Mouse (Mus musculus): ENCODE results near the gene Gucy2g. TPM values are rescaled to one million over a fixed set of nuclear protein-coding genes. Genes with fewer than 3 reads are reported as not detected.
"Not testable (repeated sequence)": the region's sequence is repeated elsewhere in the genome, so short reads cannot be mapped to it uniquely, and the experiment has no call there.

Gucy2g gene
- polyA plus RNA-seq, 1 experiment from 2014 or later: not detected

GRCm38 (mm10) chr19:55192254-55192945 is 48.6 kb downstream of the Gucy2g start:
- Histone ChIP-seq H3K27me3 (ENCODE audit: insufficient read depth, poor library complexity, severe bottlenecking) (peaks cover 4% of the 10 kb centered on the region; the same call in 1 of the 2 replicates), H3K4me1 (peaks cover 13% of the 10 kb centered on the region; the same call in 1 of the 2 replicates), H3K9me3 (no peaks in the 10 kb centered on the region), H3K27ac (no peak overlapping the region), H3K4me3 (no peak overlapping the region), H3K36me3 (no peaks in the 10 kb centered on the region)
- WGBS: 84% methylated on average over 21 of the region's 21 CpGs
- no peak for DNase-seq (ENCODE audit: low spot score)

- no peak for DNase-seq (ENCODE audit: low spot score)
- Histone ChIP-seq H3K27ac (no peak overlapping the region), H3K9me3 (no peaks in the 10 kb centered on the region), H3K36me3 (no peaks in the 10 kb centered on the region), H3K4me3 (no peak overlapping the region), H3K27me3 (ENCODE audit: insufficient read depth, poor library complexity, severe bottlenecking) (peaks cover 4% of the 10 kb centered on the region; the same call in 1 of the 2 replicates), H3K4me1 (peaks cover 13% of the 10 kb centered on the region; the same call in 1 of the 2 replicates)
- 61% methylated on average over 2 of the region's 2 CpGs for WGBS
These were observed 49.4 kb downstream of the Gucy2g start for GRCm38 (mm10) chr19:55191596-55191995.

- DNase-seq (ENCODE audit: low spot score): no peak
- Histone ChIP-seq H3K9me3 (no peaks in the 10 kb centered on the region), H3K4me1 (peaks cover 13% of the 10 kb centered on the region; the same call in 1 of the 2 replicates), H3K27ac (no peak overlapping the region), H3K36me3 (no peaks in the 10 kb centered on the region), H3K4me3 (no peak overlapping the region), H3K27me3 (ENCODE audit: insufficient read depth, poor library complexity, severe bottlenecking) (peaks cover 4% of the 10 kb centered on the region; the same call in 1 of the 2 replicates)
- 70% methylated on average over 5 of the region's 5 CpGs for WGBS
These were observed 51.0 kb downstream of the Gucy2g start for GRCm38 (mm10) chr19:55190065-55190464.

DNA sequence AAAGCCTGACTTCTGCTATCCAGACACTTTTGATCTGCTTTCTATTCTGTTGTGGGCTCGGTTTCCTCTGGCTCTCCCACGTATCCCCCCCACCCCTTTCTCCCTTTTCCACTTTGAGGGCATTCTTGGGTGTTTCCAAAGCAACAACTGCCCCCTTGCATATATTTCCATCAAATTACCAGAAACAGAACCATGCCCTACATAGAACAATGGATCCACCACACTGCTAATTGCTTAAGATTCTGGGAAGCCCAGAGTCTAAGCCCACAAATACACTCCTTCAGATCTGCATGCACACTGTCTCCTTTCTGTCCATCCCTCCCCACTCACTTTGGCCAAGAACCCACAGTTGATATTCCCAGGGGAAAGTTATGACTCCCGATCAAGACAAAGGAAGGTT is 55.4 kb downstream of the Gucy2g start:
- Histone ChIP-seq H3K27ac (no peak overlapping the region), H3K36me3 (no peaks in the 10 kb centered on the region), H3K27me3 (ENCODE audit: insufficient read depth, poor library complexity, severe bottlenecking) (peaks cover 8% of the 10 kb centered on the region; the same call in 1 of the 2 replicates), H3K4me1 (peaks cover 5% of the 10 kb centered on the region; the same call in 1 of the 2 replicates), H3K4me3 (no peak overlapping the region), H3K9me3 (no peaks in the 10 kb centered on the region)
- 68% methylated on average over 3 of the region's 3 CpGs for WGBS
- DNase-seq (ENCODE audit: low spot score): no peak

DNA sequence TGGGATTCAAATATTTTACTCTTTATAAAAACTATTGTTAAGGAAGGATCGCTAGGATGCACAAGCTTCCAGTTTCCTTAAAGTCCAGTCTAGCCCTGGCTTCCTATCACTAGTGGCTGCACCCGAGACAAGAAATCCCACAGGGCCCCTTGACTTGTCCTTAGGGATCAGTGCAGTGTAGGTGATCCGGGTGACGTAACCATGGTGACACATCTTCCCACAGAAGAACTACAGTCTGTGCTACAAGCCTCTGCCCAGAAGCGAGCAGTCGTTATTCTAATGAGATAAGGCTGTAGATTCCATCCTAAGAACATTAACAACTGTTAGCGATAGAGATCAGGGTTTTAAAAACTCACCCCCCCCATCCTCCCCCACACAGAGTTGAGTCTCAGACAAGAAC is 56.0 kb downstream of the Gucy2g start:
- DNase-seq (ENCODE audit: low spot score): no peak
- Histone ChIP-seq H3K27me3 (ENCODE audit: insufficient read depth, poor library complexity, severe bottlenecking) (peaks cover 8% of the 10 kb centered on the region; the same call in 1 of the 2 replicates), H3K4me3 (no peak overlapping the region), H3K9me3 (no peaks in the 10 kb centered on the region), H3K36me3 (no peaks in the 10 kb centered on the region), H3K4me1 (peaks cover 4% of the 10 kb centered on the region; the same call in 1 of the 2 replicates), H3K27ac (no peak overlapping the region)
- 59% methylated on average over 7 of the region's 7 CpGs for WGBS

GRCm38 (mm10) chr19:55184442-55184841 is 56.6 kb downstream of the Gucy2g start:
- peaks cover 8% of the 10 kb centered on the region; the same call in 1 of the 2 replicates for H3K27me3 ChIP-seq (ENCODE audit: insufficient read depth, poor library complexity, severe bottlenecking)
- no peak overlapping the region for H3K4me3 ChIP-seq
- no peak overlapping the region for H3K27ac ChIP-seq
- no peaks in the 10 kb centered on the region for H3K4me1 ChIP-seq
- WGBS: 74% methylated on average over 7 of the region's 7 CpGs
- H3K9me3 ChIP-seq: no peaks in the 10 kb centered on the region
- no peaks in the 10 kb centered on the region for H3K36me3 ChIP-seq
- no peak for DNase-seq (ENCODE audit: low spot score)

DNA sequence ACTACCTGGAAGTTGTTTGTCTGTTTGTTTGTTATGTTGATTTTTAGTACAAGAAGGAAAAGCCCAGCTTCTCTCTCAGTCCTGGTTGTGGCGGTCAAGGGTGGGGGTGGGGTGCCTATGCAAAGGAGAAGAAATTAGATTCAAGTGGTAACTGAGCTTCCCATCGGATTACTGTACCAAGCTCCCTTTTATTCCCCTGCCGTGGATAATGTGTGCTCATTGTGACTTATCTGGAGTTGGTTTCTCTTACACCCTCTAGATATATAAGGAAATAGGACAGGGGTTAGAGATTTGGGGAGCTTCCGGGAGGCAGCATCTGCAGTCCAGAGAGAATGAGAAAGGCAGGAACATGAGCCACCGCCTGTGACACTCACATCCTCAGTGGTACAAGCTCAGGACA is 60.6 kb downstream of the Gucy2g start, which contains the start of gene Tectb:
TSS of gene Tectb (plus strand) at position 301 of the 400 bp plus-strand sequence.
- no peaks in the 10 kb centered on the region for H3K4me1 ChIP-seq

DNA sequence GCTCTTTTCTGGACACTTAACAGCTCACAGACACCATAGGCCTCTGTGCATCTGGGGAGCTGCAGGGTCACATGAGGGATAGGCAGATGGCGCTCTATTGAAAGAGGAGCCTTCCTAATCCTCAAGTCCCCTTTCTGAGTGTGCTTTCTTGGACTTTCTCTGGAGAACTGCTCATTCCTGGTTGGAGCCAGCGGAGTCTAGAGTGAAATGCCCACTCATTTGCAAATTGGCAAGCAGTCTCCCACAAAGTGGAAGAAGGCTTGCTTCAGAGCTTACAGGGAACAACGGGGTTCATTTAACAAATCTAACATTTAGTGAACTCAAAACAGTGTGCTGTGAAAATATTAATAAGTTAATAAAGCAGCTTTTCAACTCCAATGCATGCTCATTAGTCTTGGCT is 63.9 kb downstream of the Gucy2g start:
- Histone ChIP-seq H3K36me3 (no peaks in the 10 kb centered on the region), H3K9me3 (no peaks in the 10 kb centered on the region), H3K4me3 (no peak overlapping the region), H3K27me3 (ENCODE audit: insufficient read depth, poor library complexity, severe bottlenecking) (peaks cover 5% of the 10 kb centered on the region; the same call in 1 of the 2 replicates), H3K27ac (no peak overlapping the region), H3K4me1 (no peaks in the 10 kb centered on the region)
- WGBS: 74% methylated on average over 3 of the region's 3 CpGs
- no peak for DNase-seq (ENCODE audit: low spot score)

More for the DNA sequence above, 60.6 kb downstream of the Gucy2g start, which contains the start of gene Tectb:
- H3K36me3 ChIP-seq: no peaks in the 10 kb centered on the region
- H3K27ac ChIP-seq: no peak within 1 kb of the TSS
- H3K9me3 ChIP-seq: no peaks in the 10 kb centered on the region
- DNase-seq (ENCODE audit: low spot score): no peak
- 72% methylated on average over 5 of the region's 5 CpGs for WGBS
- no peak within 1 kb of the TSS for H3K4me3 ChIP-seq
- H3K27me3 ChIP-seq (ENCODE audit: insufficient read depth, poor library complexity, severe bottlenecking): peaks cover 8% of the 10 kb centered on the region; the same call in 1 of the 2 replicates

DNA sequence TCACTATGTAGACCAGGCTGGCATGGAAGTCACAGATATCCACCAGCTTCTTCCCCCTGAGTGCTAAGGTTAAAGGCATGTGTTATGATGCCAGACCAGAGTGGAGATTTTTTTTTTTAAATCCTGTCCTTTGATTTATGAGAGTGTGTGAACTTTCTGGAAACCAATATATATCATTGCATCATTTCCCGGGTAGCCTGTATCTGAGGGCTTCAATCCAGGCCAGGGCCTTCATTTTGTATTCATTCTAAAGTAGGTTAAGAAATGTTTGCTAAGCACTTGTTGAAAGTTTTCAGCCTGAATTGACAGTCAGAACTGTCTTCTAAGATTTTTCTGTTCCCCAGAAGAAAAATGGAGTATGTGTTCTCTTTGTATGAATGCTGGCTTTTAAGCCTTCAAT is 69.5 kb downstream of the Gucy2g start:
- no peaks in the 10 kb centered on the region for H3K36me3 ChIP-seq
- H3K9me3 ChIP-seq: peaks cover 4% of the 10 kb centered on the region; the same call in 1 of the 2 replicates
- no peaks in the 10 kb centered on the region for H3K27me3 ChIP-seq (ENCODE audit: insufficient read depth, poor library complexity, severe bottlenecking)
- no peak for DNase-seq (ENCODE audit: low spot score)
- WGBS: 80% methylated on average over 1 of the region's 1 CpGs
- no peak overlapping the region for H3K4me3 ChIP-seq
- no peak overlapping the region for H3K27ac ChIP-seq
- H3K4me1 ChIP-seq: no peaks in the 10 kb centered on the region

DNA sequence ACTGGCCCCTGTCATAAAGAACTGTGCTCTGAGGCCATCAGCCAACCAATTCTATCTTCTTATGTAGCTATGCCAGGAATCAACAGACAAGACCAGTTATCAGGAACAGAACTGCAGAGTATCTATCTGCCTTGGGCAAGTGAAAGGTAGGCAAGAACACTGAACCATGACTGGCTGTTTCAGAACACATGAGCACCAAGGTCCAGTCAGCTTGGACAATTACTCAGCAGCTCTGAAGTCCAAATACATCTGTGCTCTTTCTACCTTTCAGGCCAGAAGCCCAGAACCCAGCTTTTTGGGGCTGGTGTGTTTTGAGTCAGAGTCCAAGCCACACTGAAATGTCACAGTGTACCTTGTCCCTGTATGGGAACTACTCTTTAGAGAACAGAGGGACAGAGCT is 70.6 kb downstream of the Gucy2g start:
- peaks cover 4% of the 10 kb centered on the region; the same call in 1 of the 2 replicates for H3K9me3 ChIP-seq
- H3K4me1 ChIP-seq: 0 out of 2 replicates have a peak, but pooled peaks cover 2% of the 10 kb centered on the region
- no peak overlapping the region for H3K4me3 ChIP-seq
- H3K27me3 ChIP-seq (ENCODE audit: insufficient read depth, poor library complexity, severe bottlenecking): no peaks in the 10 kb centered on the region
- H3K36me3 ChIP-seq: no peaks in the 10 kb centered on the region
- DNase-seq (ENCODE audit: low spot score): no peak
- no peak overlapping the region for H3K27ac ChIP-seq

DNA sequence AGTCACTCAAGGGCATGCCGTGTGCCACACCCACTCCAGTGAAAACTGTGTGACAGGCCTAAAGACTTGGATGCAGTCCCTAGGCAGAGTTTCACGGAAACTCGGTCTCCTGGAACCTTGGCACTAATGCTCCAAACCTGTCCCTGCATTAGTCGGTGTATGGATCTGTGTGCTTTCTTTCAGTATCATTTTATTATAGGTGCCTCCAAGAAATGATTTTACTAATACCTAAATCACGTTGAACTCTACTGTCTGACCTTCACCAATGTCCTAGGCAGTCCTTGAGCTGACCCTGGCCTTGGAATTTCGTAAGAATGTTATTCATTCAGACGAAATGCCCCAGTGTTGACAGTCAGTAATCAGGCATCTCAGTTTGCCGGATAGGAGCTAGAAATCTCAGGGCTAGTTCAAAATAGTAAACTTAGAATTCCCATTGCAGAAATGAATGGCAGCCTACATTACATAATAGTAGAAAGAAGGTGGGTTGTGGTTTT is 71.8 kb downstream of the Gucy2g start:
- not testable (repeated sequence) for DNase-seq (ENCODE audit: low spot score); H3K27me3 ChIP-seq (ENCODE audit: insufficient read depth, poor library complexity, severe bottlenecking); H3K36me3 ChIP-seq; H3K4me3 ChIP-seq; H3K27ac ChIP-seq; H3K9me3 ChIP-seq
- H3K4me1 ChIP-seq: 0 out of 2 replicates have a peak, but pooled peaks cover 11% of the 10 kb centered on the region
- WGBS: 84% methylated on average over 8 of the region's 8 CpGs

DNA sequence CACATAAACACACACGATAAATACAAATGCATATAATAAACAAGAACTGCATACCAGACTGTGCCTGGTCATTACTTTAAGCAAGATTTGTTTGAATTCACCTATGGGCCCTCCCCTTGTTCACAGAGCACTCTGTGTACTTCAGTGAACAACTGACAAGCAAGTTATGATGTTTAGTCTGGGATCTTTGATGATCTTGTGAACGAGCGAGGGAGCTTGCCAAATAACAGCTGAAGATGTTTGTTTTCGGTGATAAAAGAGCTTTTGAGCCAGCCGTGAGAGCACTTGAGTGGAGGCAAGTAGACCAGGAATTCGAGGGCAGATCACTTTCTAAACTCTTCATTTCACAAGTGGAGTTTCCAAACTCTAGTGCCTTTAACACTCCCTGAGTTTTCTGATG is 72.7 kb downstream of the Gucy2g start:
- no peak for DNase-seq (ENCODE audit: low spot score)
- 79% methylated on average over 6 of the region's 6 CpGs for WGBS
- no peaks in the 10 kb centered on the region for H3K36me3 ChIP-seq
- H3K4me3 ChIP-seq: no peak overlapping the region
- no peak overlapping the region for H3K27ac ChIP-seq
- no peaks in the 10 kb centered on the region for H3K27me3 ChIP-seq (ENCODE audit: insufficient read depth, poor library complexity, severe bottlenecking)
- peaks cover 4% of the 10 kb centered on the region; the same call in 1 of the 2 replicates for H3K9me3 ChIP-seq
- H3K4me1 ChIP-seq: 0 out of 2 replicates have a peak, but pooled peaks cover 11% of the 10 kb centered on the region

- H3K36me3 ChIP-seq: no peaks in the 10 kb centered on the region
- no peak for DNase-seq (ENCODE audit: low spot score)
- 0 out of 2 replicates have a peak, but pooled peaks cover 11% of the 10 kb centered on the region for H3K4me1 ChIP-seq
- H3K27ac ChIP-seq: no peak overlapping the region
- WGBS: 40% methylated on average over 2 of the region's 2 CpGs
- no peak overlapping the region for H3K4me3 ChIP-seq
- H3K9me3 ChIP-seq: peaks cover 4% of the 10 kb centered on the region; the same call in 1 of the 2 replicates
- no peaks in the 10 kb centered on the region for H3K27me3 ChIP-seq (ENCODE audit: insufficient read depth, poor library complexity, severe bottlenecking)
These were observed 73.3 kb downstream of the Gucy2g start for GRCm38 (mm10) chr19:55167741-55168140.

Measured in heart, embryonic 10.5 days (tissue).